ENCODE assay signal across 11 mouse cellular contexts in the genomic region with DNA sequence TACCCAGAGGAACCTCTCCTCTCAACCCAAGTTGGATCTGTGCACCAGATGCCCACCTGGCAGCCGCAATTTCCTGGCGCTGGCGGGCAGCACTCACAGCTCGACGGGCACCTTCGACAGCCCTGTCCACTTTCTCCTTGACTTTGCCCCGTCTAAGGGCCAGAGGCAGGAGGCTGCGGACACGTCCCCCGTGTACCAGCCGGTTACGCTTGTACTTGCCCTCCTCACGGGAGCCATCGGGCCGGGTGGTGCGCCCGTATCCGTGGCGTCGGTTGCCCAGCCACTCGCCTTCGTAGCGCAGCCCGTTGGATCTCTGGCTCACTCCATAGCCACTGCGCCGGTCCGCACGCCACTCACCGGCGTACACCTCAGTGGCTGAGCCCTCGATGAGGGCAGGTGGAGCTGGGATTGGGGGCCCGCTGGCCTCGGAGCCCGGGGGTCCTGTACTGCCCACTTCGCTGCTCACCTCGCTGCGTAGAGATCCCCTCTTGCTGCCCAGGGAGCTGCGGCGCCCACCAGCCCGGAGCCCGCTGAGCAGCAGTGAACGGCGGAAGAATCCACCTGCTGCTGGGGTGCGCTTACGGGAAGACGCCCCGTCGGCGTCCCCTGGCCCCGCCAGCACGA. TPM values are rescaled to one million over a fixed set of nuclear protein-coding genes. Genes with fewer than 3 reads are reported as not detected.
DNase-seq lines count a peak whose midpoint lies in the region; ATAC-seq lines count a peak whose summit lies in the region.
"Had no signal": no experiment of that assay in that cellular context is flagged by ENCODE, and none has a peak within 500 bp of the region (broad histone marks: within the 10 kb centered on the region; RNA-seq: fewer than 3 reads in every experiment).

No protein-coding gene starts in this region.

- no peak overlapping the region for H3K27ac ChIP-seq in heart, embryonic 16.5 days (ENCODE audit: low read length)
- no peak overlapping the region for H3K27ac ChIP-seq in embryonic facial prominence, embryonic 15.5 days (replicated peaks)
- no peak overlapping the region for H3K27ac ChIP-seq in midbrain, embryonic 11.5 days (ENCODE audit: low read depth, low read length)

- no peak for ATAC-seq in heart, embryonic 16.5 days (replicated peaks; ENCODE audit: extremely low read depth, insufficient read depth, low FRiP score)
- no peak for ATAC-seq in embryonic facial prominence, embryonic 15.5 days (ENCODE audit: insufficient number of reproducible peaks, low FRiP score, low TSS enrichment, low read depth)
- ATAC-seq in midbrain, embryonic 11.5 days (ENCODE audit: low FRiP score) = no peak

- DNase-seq in heart, adult 9 months (ENCODE audit: low spot score in 2 of 2) = no peak
- DNase-seq in brain, adult 2 months (ENCODE audit: low read depth, low spot score) = peak; percentile 14
- peak; percentile 77 for DNase-seq in midbrain, embryonic 11.5 days (ENCODE audit: low spot score, missing footprints)
- DNase-seq in urinary bladder, adult 18-20 months (ENCODE audit: low spot score in 2 of 2) = no peak
- DNase-seq in left cerebral cortex, postnatal 4 days = no peak
- DNase-seq in kidney, postnatal 4 days = no peak

- H3K9me3 ChIP-seq in heart, embryonic 16.5 days (replicated peaks; ENCODE audit: control insufficient read depth, low read length) = no peaks in the 10 kb centered on the region
- H3K9me3 ChIP-seq in embryonic facial prominence, embryonic 15.5 days (replicated peaks) = no peaks in the 10 kb centered on the region
- H3K9me3 ChIP-seq in midbrain, embryonic 11.5 days (ENCODE audit: control insufficient read depth, low read length) = no peaks in the 10 kb centered on the region

- 56% methylated on average over 50 of the region's 51 CpGs for WGBS in heart, embryonic 16.5 days
- WGBS in embryonic facial prominence, embryonic 15.5 days = 71% methylated on average over 51 of the region's 51 CpGs
- 67% methylated on average over 51 of the region's 51 CpGs for WGBS in midbrain, embryonic 11.5 days

- peaks cover 74% of the 10 kb centered on the region for H3K27me3 ChIP-seq in heart, embryonic 16.5 days (ENCODE audit: control insufficient read depth, insufficient read depth, low read length)
- H3K27me3 ChIP-seq in embryonic facial prominence, embryonic 15.5 days = peaks cover 35% of the 10 kb centered on the region
- peaks cover 39% of the 10 kb centered on the region for H3K27me3 ChIP-seq in midbrain, embryonic 11.5 days (ENCODE audit: control insufficient read depth, insufficient read depth, low read length)

- intact Hi-C loops in left cerebral cortex, postnatal 4 days (cut with DNase I) = no loop called here

- no peaks in the 10 kb centered on the region for H3K36me3 ChIP-seq in heart, embryonic 16.5 days (ENCODE audit: control insufficient read depth, insufficient read depth)
- H3K36me3 ChIP-seq in embryonic facial prominence, embryonic 15.5 days = no peaks in the 10 kb centered on the region
- no peaks in the 10 kb centered on the region for H3K36me3 ChIP-seq in midbrain, embryonic 11.5 days (ENCODE audit: control insufficient read depth, insufficient read depth, low read length)

- no peak overlapping the region for H3K9ac ChIP-seq in heart, embryonic 16.5 days (ENCODE audit: low read length)
- no peak overlapping the region for H3K9ac ChIP-seq in embryonic facial prominence, embryonic 15.5 days
- no peak overlapping the region for H3K9ac ChIP-seq in midbrain, embryonic 11.5 days (ENCODE audit: low read length)

- peaks cover 14% of the 10 kb centered on the region for H3K4me1 ChIP-seq in heart, embryonic 16.5 days (ENCODE audit: control insufficient read depth, insufficient read depth, low read length)
- H3K4me1 ChIP-seq in embryonic facial prominence, embryonic 15.5 days = peaks cover 45% of the 10 kb centered on the region
- H3K4me1 ChIP-seq in midbrain, embryonic 11.5 days (ENCODE audit: control insufficient read depth, insufficient read depth, low read length) = peaks cover 23% of the 10 kb centered on the region

- H3K4me3 ChIP-seq in heart, embryonic 16.5 days (ENCODE audit: low read length) = no peak overlapping the region
- H3K4me3 ChIP-seq in embryonic facial prominence, embryonic 15.5 days (replicated peaks) = peak overlapping the region; percentile 63; the same call in 1 of the 2 replicates
- no peak overlapping the region for H3K4me3 ChIP-seq in midbrain, embryonic 11.5 days (ENCODE audit: low read depth, low read length)
- H3K4me3 ChIP-seq: myocyte had no signal

- 0 out of 2 replicates have a peak overlapping the region, but pooled peaks have one; percentile 5 for H3K4me2 ChIP-seq in heart, embryonic 16.5 days (ENCODE audit: low read depth, low read length)
- peak overlapping the region; percentile 99 for H3K4me2 ChIP-seq in embryonic facial prominence, embryonic 15.5 days (replicated peaks)
- H3K4me2 ChIP-seq in midbrain, embryonic 11.5 days = 0 out of 2 replicates have a peak overlapping the region, but pooled peaks have one; percentile 6

RNA-seq across cellular contexts. Expression of a gene that starts 3.3 kb away (rescaled TPM):
- 0.09 and 0.25 TPM in 2 replicates for polyA plus RNA-seq in heart, embryonic 16.5 days (2015; fragmentation: Nextera tagmentation; extraction: Ambion mirVana)
- polyA plus RNA-seq in embryonic facial prominence, embryonic 15.5 days (2015; fragmentation: Nextera tagmentation; extraction: Ambion mirVana) = 3.0 and 3.6 TPM in 2 replicates
- 2.2 and 2.8 TPM in 2 replicates for polyA plus RNA-seq in midbrain, embryonic 11.5 days (2014; fragmentation: Nextera tagmentation; extraction: Ambion mirVana)
- 100 to 1,000 TPM; 366 to 399 TPM for total RNA-seq in left cerebral cortex, postnatal 4 days (2021)
- total RNA-seq: common myeloid progenitor, adult 5-6 weeks; hematopoietic stem cell, adult 5-6 weeks had no signal
- polyA plus RNA-seq: myocyte had no signal

RNA-seq across cellular contexts. Expression of a gene that starts 7.1 kb away (rescaled TPM):
- 10.4 and 14.2 TPM in 2 replicates for polyA plus RNA-seq in heart, embryonic 16.5 days (2015; fragmentation: Nextera tagmentation; extraction: Ambion mirVana)
- 25.5 and 29.1 TPM in 2 replicates for polyA plus RNA-seq in embryonic facial prominence, embryonic 15.5 days (2015; fragmentation: Nextera tagmentation; extraction: Ambion mirVana)
- polyA plus RNA-seq in midbrain, embryonic 11.5 days (2014; fragmentation: Nextera tagmentation; extraction: Ambion mirVana) = 9.5 and 10.1 TPM in 2 replicates
- 10 to 100 TPM; 25.8 to 31.4 TPM for total RNA-seq in left cerebral cortex, postnatal 4 days (2021)

RNA-seq across cellular contexts. Expression of a gene that starts 18.9 kb away (rescaled TPM):
- polyA plus RNA-seq in heart, embryonic 16.5 days (2015; fragmentation: Nextera tagmentation; extraction: Ambion mirVana) = 16.1 and 16.9 TPM in 2 replicates
- polyA plus RNA-seq in embryonic facial prominence, embryonic 15.5 days (2015; fragmentation: Nextera tagmentation; extraction: Ambion mirVana) = 21.5 and 22.4 TPM in 2 replicates
- 22.0 and 22.7 TPM in 2 replicates for polyA plus RNA-seq in midbrain, embryonic 11.5 days (2014; fragmentation: Nextera tagmentation; extraction: Ambion mirVana)
- total RNA-seq in left cerebral cortex, postnatal 4 days (2021) = 10 to 100 TPM; 34.7 to 35.7 TPM

RNA-seq across cellular contexts. Expression of a gene that starts 21.3 kb away (rescaled TPM):
- 2.5 and 3.0 TPM in 2 replicates for polyA plus RNA-seq in heart, embryonic 16.5 days (2015; fragmentation: Nextera tagmentation; extraction: Ambion mirVana)
- polyA plus RNA-seq in embryonic facial prominence, embryonic 15.5 days (2015; fragmentation: Nextera tagmentation; extraction: Ambion mirVana) = 4.2 and 5.0 TPM in 2 replicates
- 11.3 and 11.5 TPM in 2 replicates for polyA plus RNA-seq in midbrain, embryonic 11.5 days (2014; fragmentation: Nextera tagmentation; extraction: Ambion mirVana)
- 10 to 100 TPM; 28.2 to 29.4 TPM for total RNA-seq in left cerebral cortex, postnatal 4 days (2021)

Comparison
In these comparisons a context has a peak if more than half of its experiments do, and no peak if none do; other contexts are left out.
1. H3K4me2 ChIP-seq: peak in every context shown above with its lines; median percentile 99 in embryonic facial prominence, embryonic 15.5 days; 6 in midbrain, embryonic 11.5 days; 5 in heart, embryonic 16.5 days.
2. DNase-seq: peak in brain, adult 2 months (single experiment) and midbrain, embryonic 11.5 days (single experiment); none in heart, adult 9 months (0 of 2), urinary bladder, adult 18-20 months (0 of 2), left cerebral cortex, postnatal 4 days (single experiment) and kidney, postnatal 4 days (0 of 2).